Mouse (Mus musculus) MEL (cell line): Measurements from ENCODE around the gene Unc119b.

ENCODE experiments used
- CHD1 ChIP-seq: IDR thresholded peaks from 2 replicates; pipeline ENCODE4 v1.6.1; 2012; ENCODE audit warnings: low read depth, mild to moderate bottlenecking, inconsistent platforms, low read length, improper control_type of control experiment
- CTCF ChIP-seq, 3 experiments: IDR thresholded peaks in 2 of 3; conservative IDR thresholded peaks in 1 of 3; 2 replicates each; pipeline ENCODE4 v1.5.1; 2011 to 2012; ENCODE audit warnings: low read length in 3 of 3, low read depth in 2 of 3, mild to moderate bottlenecking in 2 of 3, improper control_type of control experiment in 1 of 3, inconsistent platforms in 1 of 3, mixed read lengths in 1 of 3, moderate library complexity in 1 of 3; ENCODE audit not compliant: control insufficient read depth in 1 of 3, insufficient read depth in 1 of 3, poor library complexity in 1 of 3, severe bottlenecking in 1 of 3
- MXI1 ChIP-seq: IDR thresholded peaks from 2 replicates; pipeline ENCODE4 v1.6.1; 2011; ENCODE audit warnings: mild to moderate bottlenecking, low read depth, low read length, improper control_type of control experiment
- POLR2A ChIP-seq, 2 experiments: IDR thresholded peaks; 2 replicates each; pipeline ENCODE4 v1.6.1; 2011 to 2012; ENCODE audit warnings: low read length in 2 of 2, mild to moderate bottlenecking in 2 of 2, control low read depth in 1 of 2, improper control_type of control experiment in 1 of 2, low read depth in 1 of 2, moderate library complexity in 1 of 2; ENCODE audit not compliant: control insufficient read depth in 1 of 2, insufficient read depth in 1 of 2, poor library complexity in 1 of 2
- RCOR1 ChIP-seq: IDR thresholded peaks from 2 replicates; pipeline ENCODE4 v1.6.1; 2012; ENCODE audit warnings: low read depth, mild to moderate bottlenecking, inconsistent platforms, low read length, improper control_type of control experiment

- TF ChIP-seq CTCF (IDR thresholded peaks at IDR 0.05 in 2 of 3, conservative IDR thresholded peaks at IDR 0.05 in 1 of 3; ENCODE audit: control insufficient read depth in 1 of 3, insufficient read depth in 1 of 3, low read depth in 2 of 3, low read length in 3 of 3, poor library complexity in 1 of 3, severe bottlenecking in 1 of 3): no peak
- TF ChIP-seq MXI1: no peak
- TF ChIP-seq RCOR1: no peak
- no peak for TF ChIP-seq CHD1
- TF ChIP-seq POLR2A (IDR thresholded peaks at IDR 0.05; ENCODE audit: control insufficient read depth in 1 of 2, insufficient read depth in 1 of 2, low read depth in 1 of 2, low read length in 2 of 2, poor library complexity in 1 of 2): no peak
Measured at GRCm38 (mm10) chr5:115140726-115141125, 6.0 kb upstream of the Unc119b start.
